Mouse (Mus musculus): ENCODE measurements around the gene Wdr75. TPM values are rescaled to one million over a fixed set of nuclear protein-coding genes. Genes with fewer than 3 reads are reported as not detected.

Wdr75 gene
- total and polyA plus RNA-seq, 2 experiments, result 18.0 to 19.3 TPM

- TF ChIP-seq POLR2A (IDR thresholded peaks at IDR 0.05; ENCODE audit: extremely low read depth, insufficient read depth, low read length), result no peak
- no peaks in the 10 kb centered on the region for H3K27me3 ChIP-seq (ENCODE audit: control insufficient read depth, insufficient read depth, low read length)
- no peaks in the 10 kb centered on the region for H3K79me2 ChIP-seq (ENCODE audit: control insufficient read depth, insufficient read depth, low read length)
- H3K9ac ChIP-seq (ENCODE audit: low read depth, low read length), result peak overlapping the region; percentile 3; the same call in 1 of the 2 replicates
- H3K4me3 ChIP-seq (ENCODE audit: insufficient read depth, low read depth, low read length), result no peak overlapping the region
- DNase-seq (ENCODE audit: extremely low read depth, low read depth, low spot score), result peak; percentile 68
- WGBS, result 57% methylated on average over 1 of the region's 1 CpGs
- peaks cover 10% of the 10 kb centered on the region for H3K4me1 ChIP-seq (ENCODE audit: control insufficient read depth, insufficient read depth, low read length)
- H3K36me3 ChIP-seq (ENCODE audit: control insufficient read depth, insufficient read depth, low read length), result no peaks in the 10 kb centered on the region
- peak overlapping the region; percentile 49; the same call in 1 of the 2 replicates for H3K27ac ChIP-seq (replicated peaks; ENCODE audit: insufficient read depth, low read depth, low read length)
Observed at GRCm38 (mm10) chr1:45865316-45865715, 70.3 kb downstream of the Wdr75 start.

DNA sequence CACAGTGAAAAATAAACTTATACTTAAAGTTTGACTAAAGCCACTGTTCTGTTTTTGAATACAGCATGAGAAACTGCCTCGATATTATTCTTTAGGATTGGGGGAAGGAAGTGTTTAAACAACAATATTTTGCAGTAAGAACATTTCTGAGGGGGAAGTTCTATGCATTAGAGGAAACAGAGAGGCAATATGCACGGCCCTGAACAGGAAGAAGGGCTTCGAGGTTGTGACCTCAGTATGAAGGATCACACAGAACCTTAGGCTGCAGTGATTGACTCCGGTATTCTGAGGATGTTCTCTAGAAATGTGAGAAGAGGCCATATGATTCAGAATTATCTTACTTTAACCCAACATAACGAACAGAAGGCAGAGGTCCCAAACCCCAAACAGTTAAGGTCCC lies 70.8 kb downstream of the Wdr75 start:
- H3K79me2 ChIP-seq (ENCODE audit: control insufficient read depth, insufficient read depth, low read length), result no peaks in the 10 kb centered on the region
- WGBS, result 63% methylated on average over 5 of the region's 5 CpGs
- H3K4me3 ChIP-seq (ENCODE audit: insufficient read depth, low read depth, low read length), result no peak overlapping the region
- H3K4me1 ChIP-seq (ENCODE audit: control insufficient read depth, insufficient read depth, low read length), result peaks cover 10% of the 10 kb centered on the region
- peak overlapping the region; percentile 69 for H3K27ac ChIP-seq (replicated peaks; ENCODE audit: insufficient read depth, low read depth, low read length)
- H3K9ac ChIP-seq (ENCODE audit: low read depth, low read length), result no peak overlapping the region
- no peak for DNase-seq (ENCODE audit: extremely low read depth, low read depth, low spot score)
- no peaks in the 10 kb centered on the region for H3K27me3 ChIP-seq (ENCODE audit: control insufficient read depth, insufficient read depth, low read length)
- TF ChIP-seq POLR2A (IDR thresholded peaks at IDR 0.05; ENCODE audit: extremely low read depth, insufficient read depth, low read length), result no peak
- TF ChIP-seq CTCF (IDR thresholded peaks at IDR 0.05; ENCODE audit: low read depth, low read length), result no peak
- H3K36me3 ChIP-seq (ENCODE audit: control insufficient read depth, insufficient read depth, low read length), result no peaks in the 10 kb centered on the region

- no peaks in the 10 kb centered on the region for H3K79me2 ChIP-seq (ENCODE audit: control insufficient read depth, insufficient read depth, low read length)
- no peaks in the 10 kb centered on the region for H3K27me3 ChIP-seq (ENCODE audit: control insufficient read depth, insufficient read depth, low read length)
- peak overlapping the region; percentile 69 for H3K27ac ChIP-seq (replicated peaks; ENCODE audit: insufficient read depth, low read depth, low read length)
- H3K4me1 ChIP-seq (ENCODE audit: control insufficient read depth, insufficient read depth, low read length), result peaks cover 6% of the 10 kb centered on the region; the same call in 1 of the 2 replicates
- DNase-seq (ENCODE audit: extremely low read depth, low read depth, low spot score), result no peak
- H3K4me3 ChIP-seq (ENCODE audit: insufficient read depth, low read depth, low read length), result no peak overlapping the region
- TF ChIP-seq POLR2A (IDR thresholded peaks at IDR 0.05; ENCODE audit: extremely low read depth, insufficient read depth, low read length) (no peak), CTCF (IDR thresholded peaks at IDR 0.05; ENCODE audit: low read depth, low read length) (no peak)
- 76% methylated on average over 3 of the region's 3 CpGs for WGBS
- H3K36me3 ChIP-seq (ENCODE audit: control insufficient read depth, insufficient read depth, low read length), result no peaks in the 10 kb centered on the region
- H3K9ac ChIP-seq (ENCODE audit: low read depth, low read length), result no peak overlapping the region
Observed at GRCm38 (mm10) chr1:45866288-45867018, 71.5 kb downstream of the Wdr75 start.

DNA sequence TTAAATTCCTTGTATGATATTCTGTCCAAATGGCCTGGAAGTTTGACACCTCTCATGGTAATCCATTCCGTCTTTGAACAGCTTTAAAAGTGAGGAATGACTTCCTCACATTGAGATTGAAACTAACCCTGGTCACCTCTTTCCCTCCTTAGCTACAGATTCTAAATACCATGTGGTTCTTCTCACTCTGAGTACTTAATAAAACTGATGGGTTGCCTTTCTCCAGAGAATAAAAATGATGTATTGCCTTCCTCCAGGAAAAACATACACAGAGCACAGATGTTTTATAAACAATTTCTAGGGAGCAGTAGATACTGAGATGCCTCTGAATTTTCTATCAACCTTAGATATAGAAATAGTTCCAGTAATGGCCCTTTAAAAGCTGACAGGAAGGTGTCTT lies 73.1 kb downstream of the Wdr75 start:
- Histone ChIP-seq H3K4me1 (ENCODE audit: control insufficient read depth, insufficient read depth, low read length) (peaks cover 9% of the 10 kb centered on the region; the same call in 1 of the 2 replicates), H3K9ac (ENCODE audit: low read depth, low read length) (no peak overlapping the region), H3K36me3 (ENCODE audit: control insufficient read depth, insufficient read depth, low read length) (no peaks in the 10 kb centered on the region), H3K4me3 (ENCODE audit: insufficient read depth, low read depth, low read length) (no peak overlapping the region), H3K79me2 (ENCODE audit: control insufficient read depth, insufficient read depth, low read length) (no peaks in the 10 kb centered on the region), H3K27ac (replicated peaks; ENCODE audit: insufficient read depth, low read depth, low read length) (peak overlapping the region; percentile 63; the same call in 1 of the 2 replicates), H3K27me3 (ENCODE audit: control insufficient read depth, insufficient read depth, low read length) (no peaks in the 10 kb centered on the region)
- no peak for DNase-seq (ENCODE audit: extremely low read depth, low read depth, low spot score)
- 81% methylated on average over 1 of the region's 1 CpGs for WGBS
- TF ChIP-seq CTCF (IDR thresholded peaks at IDR 0.05; ENCODE audit: low read depth, low read length) (no peak), POLR2A (IDR thresholded peaks at IDR 0.05; ENCODE audit: extremely low read depth, insufficient read depth, low read length) (no peak)

DNA sequence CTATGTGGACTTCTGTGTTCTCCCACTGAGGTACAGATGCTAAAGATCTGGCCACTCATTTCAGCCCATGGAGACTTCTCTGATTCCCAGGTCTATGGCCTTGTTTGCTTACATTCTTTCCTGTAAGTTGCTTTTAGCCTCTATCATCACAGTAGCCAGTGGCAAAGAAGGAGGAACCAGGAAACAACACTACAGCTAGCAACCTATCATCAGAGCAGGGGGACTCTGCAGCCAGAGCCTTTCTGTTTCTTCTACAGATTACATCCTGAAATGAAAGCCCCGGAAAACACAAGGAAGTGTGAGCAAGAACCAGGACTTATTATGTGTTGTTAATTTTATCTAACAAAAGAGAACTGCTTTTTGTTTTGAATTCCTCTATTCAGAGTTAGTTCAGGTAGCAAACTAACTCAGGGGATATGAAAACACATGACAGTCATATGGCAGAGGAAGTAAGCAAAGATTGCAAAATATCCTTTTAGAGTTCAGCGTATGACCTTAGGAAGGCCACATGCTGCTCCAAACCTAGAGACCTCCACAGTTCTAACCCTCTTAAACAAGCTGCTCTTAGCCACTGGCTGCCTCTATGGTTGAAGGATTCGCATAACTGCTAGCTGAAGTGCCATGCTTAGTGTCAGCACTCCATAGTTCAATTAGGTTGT lies 73.6 kb downstream of the Wdr75 start:
- Histone ChIP-seq H3K27ac (replicated peaks; ENCODE audit: insufficient read depth, low read depth, low read length) (peak overlapping the region; percentile 74), H3K79me2 (ENCODE audit: control insufficient read depth, insufficient read depth, low read length) (no peaks in the 10 kb centered on the region), H3K9ac (ENCODE audit: low read depth, low read length) (no peak overlapping the region), H3K27me3 (ENCODE audit: control insufficient read depth, insufficient read depth, low read length) (no peaks in the 10 kb centered on the region), H3K4me1 (ENCODE audit: control insufficient read depth, insufficient read depth, low read length) (peaks cover 11% of the 10 kb centered on the region; the same call in 1 of the 2 replicates), H3K4me3 (ENCODE audit: insufficient read depth, low read depth, low read length) (no peak overlapping the region), H3K36me3 (ENCODE audit: control insufficient read depth, insufficient read depth, low read length) (no peaks in the 10 kb centered on the region)
- TF ChIP-seq CTCF (IDR thresholded peaks at IDR 0.05; ENCODE audit: low read depth, low read length) (no peak), POLR2A (IDR thresholded peaks at IDR 0.05; ENCODE audit: extremely low read depth, insufficient read depth, low read length) (no peak)
- peak; percentile 72 for DNase-seq (ENCODE audit: extremely low read depth, low read depth, low spot score)
- 45% methylated on average over 3 of the region's 3 CpGs for WGBS

Other genes starting within 250 kb of the Wdr75 start
- gene Gm5269, start 95.1 kb downstream of the Wdr75 start, total RNA-seq (2014; rRNA removed), result not detected in 2 replicates
- gene Gm5269, start 95.1 kb downstream of the Wdr75 start, polyA plus RNA-seq (2012; rRNA removed), result not detected in 2 replicates
- 124 and 166 TPM in 2 replicates for gene Slc40a1, start 131.4 kb downstream of the Wdr75 start, total RNA-seq (2014; rRNA removed)
- 42.6 and 47.4 TPM in 2 replicates for gene Slc40a1, start 131.4 kb downstream of the Wdr75 start, polyA plus RNA-seq (2012; rRNA removed)